Mouse (Mus musculus) liver, embryonic 15.5 days (tissue): ENCODE measurements at regions not wholly inside any gene's neighbourhood (a gene's known extent, or its start where the extent isn't known, plus 50 kb on each side); places are given as distances from the start of the nearest gene placed in this dataset.

Experiments
- ATAC-seq: fragments of 200-750 bp; cut with Nextera tagmentation; 2 replicates; pipeline ENCODE4 v1.8.0; 2017; ENCODE audit warnings: moderate number of reproducible peaks, mild to moderate bottlenecking, moderate library complexity; ENCODE audit not compliant: insufficient read depth
- H3K27ac ChIP-seq: fragments of 300-500 bp; sonication (generic); replicated peaks from 2 replicates; pipeline ENCODE4 v1.5.1; 2015; ENCODE audit warnings: mild to moderate bottlenecking, inconsistent platforms
- H3K27me3 ChIP-seq: fragments of 300-500 bp; sonication (generic); 2 replicates; pipeline ENCODE4 v1.6.1; 2015; ENCODE audit warnings: mild to moderate bottlenecking, inconsistent platforms
- H3K36me3 ChIP-seq: fragments of 300-500 bp; sonication (generic); replicated peaks from 2 replicates; pipeline ENCODE4 v1.6.1; 2015; ENCODE audit warnings: moderate library complexity, mild to moderate bottlenecking, inconsistent platforms
- H3K4me1 ChIP-seq: fragments of 300-500 bp; sonication (generic); replicated peaks from 2 replicates; pipeline ENCODE4 v1.6.1; 2015; ENCODE audit warnings: inconsistent platforms
- H3K4me2 ChIP-seq: fragments of 300-500 bp; sonication (generic); 2 replicates; pipeline ENCODE4 v1.6.1; 2015; ENCODE audit warnings: moderate library complexity, mild to moderate bottlenecking, inconsistent platforms
- H3K4me3 ChIP-seq: fragments of 300-500 bp; sonication (generic); replicated peaks from 2 replicates; pipeline ENCODE4 v1.5.1; 2015; ENCODE audit warnings: mild to moderate bottlenecking, inconsistent platforms
- H3K9ac ChIP-seq: fragments of 300-500 bp; sonication (generic); 2 replicates; pipeline ENCODE4 v1.6.1; 2015; ENCODE audit warnings: moderate library complexity, mild to moderate bottlenecking, inconsistent platforms
- H3K9me3 ChIP-seq: fragments of 300-500 bp; sonication (generic); replicated peaks from 2 replicates; pipeline ENCODE4 v1.6.1; 2016; ENCODE audit warnings: inconsistent platforms
- WGBS: fragments of 180-500 bp; shearing (Covaris S2); methylation state at CpG from one replicate; pipeline ENCODE4 v1.1.7; 2015; ENCODE audit warnings: mixed read lengths; ENCODE audit not compliant: insufficient replicate concordance; 5-methylcytosine and 5-hydroxymethylcytosine counted together

DNA sequence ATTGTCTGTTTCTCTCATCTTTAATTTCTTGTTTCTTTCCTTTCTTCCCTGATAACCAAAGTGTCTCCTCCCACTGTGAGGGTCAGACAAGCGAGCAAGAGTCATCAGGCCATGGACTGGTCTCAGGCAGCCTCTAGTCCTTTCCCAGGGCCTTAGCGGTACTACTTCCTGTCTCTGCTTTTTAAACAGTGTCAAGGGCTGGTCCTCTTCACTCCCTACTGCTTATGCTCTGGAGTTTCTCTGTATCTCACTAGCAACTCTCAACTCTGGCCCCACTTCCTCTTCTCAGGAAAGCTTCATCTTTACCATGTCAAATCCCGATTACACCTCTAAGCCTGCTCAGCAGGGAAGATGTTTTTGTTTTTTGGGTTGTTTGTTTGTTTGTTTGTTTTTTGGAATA is 124.1 kb downstream of the Pten start:
- WGBS = 34% methylated on average over 3 of the region's 3 CpGs
- Histone ChIP-seq H3K36me3 (no peaks in the 10 kb centered on the region), H3K9me3 (no peaks in the 10 kb centered on the region), H3K4me3 (no peak overlapping the region), H3K4me1 (no peaks in the 10 kb centered on the region), H3K9ac (no peak overlapping the region), H3K27me3 (no peaks in the 10 kb centered on the region), H3K4me2 (no peak overlapping the region), H3K27ac (no peak overlapping the region)
- ATAC-seq = no peak

GRCm38 (mm10) chr19:32884279-32884678 is 127.0 kb downstream of the Pten start:
- Histone ChIP-seq H3K4me3 (no peak overlapping the region), H3K27ac (no peak overlapping the region), H3K9me3 (no peaks in the 10 kb centered on the region), H3K36me3 (no peaks in the 10 kb centered on the region), H3K9ac (no peak overlapping the region), H3K4me2 (no peak overlapping the region), H3K4me1 (no peaks in the 10 kb centered on the region), H3K27me3 (no peaks in the 10 kb centered on the region)
- 59% methylated on average over 3 of the region's 3 CpGs for WGBS
- ATAC-seq = no peak

- no peak overlapping the region for H3K4me2 ChIP-seq
- H3K9ac ChIP-seq = no peak overlapping the region
- no peaks in the 10 kb centered on the region for H3K36me3 ChIP-seq
- H3K27me3 ChIP-seq = no peaks in the 10 kb centered on the region
- H3K4me3 ChIP-seq = no peak overlapping the region
- H3K27ac ChIP-seq = no peak overlapping the region
- ATAC-seq = no peak
- no peaks in the 10 kb centered on the region for H3K4me1 ChIP-seq
- WGBS = 63% methylated on average over 12 of the region's 12 CpGs
- no peaks in the 10 kb centered on the region for H3K9me3 ChIP-seq
Observed at GRCm38 (mm10) chr19:32885481-32886131, 128.3 kb downstream of the Pten start.

DNA sequence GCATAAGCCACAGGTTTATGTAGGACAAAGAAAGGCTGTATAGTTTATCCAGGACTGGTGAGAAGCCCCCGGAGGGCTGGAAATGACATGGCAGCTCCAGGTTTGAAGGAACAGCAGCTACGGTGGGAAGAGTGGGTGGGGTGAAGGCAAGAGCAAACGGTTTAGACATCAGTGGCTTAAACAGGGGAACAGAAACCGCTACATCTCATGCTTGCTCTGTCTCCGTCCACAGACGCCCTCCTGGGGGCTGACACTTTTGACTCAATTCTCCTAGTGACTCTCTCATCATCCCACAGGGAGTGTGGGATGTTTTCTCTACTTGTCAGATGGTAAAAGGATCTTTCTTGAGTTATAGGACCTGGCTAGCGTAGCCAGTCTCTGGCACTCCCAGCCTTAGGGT is 129.9 kb downstream of the Pten start:
- no peak for ATAC-seq
- no peaks in the 10 kb centered on the region for H3K27me3 ChIP-seq
- no peak overlapping the region for H3K9ac ChIP-seq
- no peak overlapping the region for H3K27ac ChIP-seq
- no peak overlapping the region for H3K4me2 ChIP-seq
- 56% methylated on average over 7 of the region's 7 CpGs for WGBS
- no peaks in the 10 kb centered on the region for H3K9me3 ChIP-seq
- no peaks in the 10 kb centered on the region for H3K4me1 ChIP-seq
- no peaks in the 10 kb centered on the region for H3K36me3 ChIP-seq
- H3K4me3 ChIP-seq = no peak overlapping the region

DNA sequence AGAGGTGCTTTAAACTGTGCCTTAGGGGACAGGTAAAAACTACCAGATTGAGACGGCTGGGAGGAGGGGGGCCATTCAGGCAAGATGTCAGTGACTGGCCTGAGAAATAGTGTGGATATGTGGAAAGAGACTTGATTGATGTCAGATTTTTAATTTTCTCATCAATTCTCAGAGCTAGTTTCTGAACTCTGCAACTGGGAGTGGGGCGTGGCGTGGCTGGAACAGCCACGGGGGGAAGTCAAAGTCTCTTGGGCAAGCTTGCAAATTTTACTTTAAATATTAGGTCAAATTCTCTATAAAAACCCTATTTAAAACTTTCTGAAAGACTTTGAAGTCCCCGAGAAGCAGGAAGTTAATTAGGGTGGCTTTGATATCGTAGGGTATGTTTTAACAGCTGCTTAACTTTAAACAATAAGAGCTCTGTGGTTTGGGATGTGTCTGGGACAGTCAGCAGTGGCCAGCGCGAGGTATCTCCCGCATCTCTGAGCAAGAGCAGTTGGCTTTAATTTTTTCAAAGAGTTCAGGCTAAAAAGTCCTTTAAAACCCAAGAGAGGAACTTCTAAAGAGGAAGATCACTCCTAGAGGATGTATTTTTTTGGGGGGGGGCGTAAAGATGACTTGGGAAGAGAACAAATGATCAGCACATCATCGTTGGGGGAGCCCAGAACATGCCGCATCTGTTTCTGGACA is 131.5 kb downstream of the Pten start:
- WGBS = 59% methylated on average over 12 of the region's 12 CpGs
- no peak overlapping the region for H3K4me2 ChIP-seq

DNA sequence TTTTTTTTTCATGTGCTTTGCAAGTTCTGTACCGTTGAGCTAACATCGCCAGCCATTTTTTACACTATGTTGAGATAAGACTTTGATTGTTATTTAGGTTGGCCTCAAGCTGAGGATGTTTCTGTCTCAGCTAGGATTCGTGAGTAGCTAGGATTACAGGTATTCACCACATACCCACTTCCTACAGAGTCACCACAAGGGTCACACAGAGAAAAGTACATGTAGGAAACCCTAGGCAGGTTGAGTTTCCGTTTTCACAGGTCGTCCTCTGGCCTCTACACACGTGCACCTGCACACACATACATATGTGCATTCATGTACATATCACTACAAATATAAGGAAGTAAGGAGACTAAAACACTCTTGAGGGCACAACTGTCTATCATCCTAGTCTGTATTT is 133.5 kb downstream of the Pten start:
- H3K36me3 ChIP-seq = no peaks in the 10 kb centered on the region
- H3K4me3 ChIP-seq = no peak overlapping the region
- no peak overlapping the region for H3K4me2 ChIP-seq
- no peak for ATAC-seq
- H3K9me3 ChIP-seq = no peaks in the 10 kb centered on the region
- WGBS = 64% methylated on average over 6 of the region's 6 CpGs
- H3K27ac ChIP-seq = no peak overlapping the region
- no peaks in the 10 kb centered on the region for H3K27me3 ChIP-seq
- H3K4me1 ChIP-seq = no peaks in the 10 kb centered on the region
- no peak overlapping the region for H3K9ac ChIP-seq

More for the DNA sequence above, 131.5 kb downstream of the Pten start:
- Histone ChIP-seq H3K27ac (no peak overlapping the region), H3K36me3 (no peaks in the 10 kb centered on the region), H3K4me1 (no peaks in the 10 kb centered on the region), H3K9me3 (no peaks in the 10 kb centered on the region), H3K9ac (no peak overlapping the region), H3K27me3 (no peaks in the 10 kb centered on the region), H3K4me3 (no peak overlapping the region)
- ATAC-seq = no peak

DNA sequence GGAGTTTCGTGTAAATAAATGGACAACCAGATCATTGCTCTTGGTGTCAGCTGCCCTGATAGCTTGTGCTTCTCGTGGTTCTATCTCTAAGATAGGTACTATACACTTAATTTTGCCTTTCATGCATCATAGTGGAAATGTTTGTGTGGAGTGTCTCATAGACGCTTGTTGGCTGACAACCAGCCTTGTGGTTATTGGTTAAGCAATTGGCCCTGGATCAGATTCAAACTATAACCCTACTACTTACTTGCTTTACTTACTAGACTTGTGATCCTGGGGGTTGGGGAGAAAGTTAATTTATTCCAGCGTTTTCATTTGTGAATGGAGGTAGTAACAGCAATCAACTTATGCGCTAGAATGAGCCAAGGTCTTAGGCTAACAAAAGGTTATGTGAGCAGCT is 135.2 kb downstream of the Pten start:
- no peak overlapping the region for H3K9ac ChIP-seq
- H3K4me1 ChIP-seq = no peaks in the 10 kb centered on the region
- H3K9me3 ChIP-seq = no peaks in the 10 kb centered on the region
- no peak overlapping the region for H3K27ac ChIP-seq
- H3K36me3 ChIP-seq = no peaks in the 10 kb centered on the region
- no peak overlapping the region for H3K4me3 ChIP-seq
- no peaks in the 10 kb centered on the region for H3K27me3 ChIP-seq
- H3K4me2 ChIP-seq = no peak overlapping the region
- no peak for ATAC-seq
- WGBS = 57% methylated on average over 5 of the region's 5 CpGs

DNA sequence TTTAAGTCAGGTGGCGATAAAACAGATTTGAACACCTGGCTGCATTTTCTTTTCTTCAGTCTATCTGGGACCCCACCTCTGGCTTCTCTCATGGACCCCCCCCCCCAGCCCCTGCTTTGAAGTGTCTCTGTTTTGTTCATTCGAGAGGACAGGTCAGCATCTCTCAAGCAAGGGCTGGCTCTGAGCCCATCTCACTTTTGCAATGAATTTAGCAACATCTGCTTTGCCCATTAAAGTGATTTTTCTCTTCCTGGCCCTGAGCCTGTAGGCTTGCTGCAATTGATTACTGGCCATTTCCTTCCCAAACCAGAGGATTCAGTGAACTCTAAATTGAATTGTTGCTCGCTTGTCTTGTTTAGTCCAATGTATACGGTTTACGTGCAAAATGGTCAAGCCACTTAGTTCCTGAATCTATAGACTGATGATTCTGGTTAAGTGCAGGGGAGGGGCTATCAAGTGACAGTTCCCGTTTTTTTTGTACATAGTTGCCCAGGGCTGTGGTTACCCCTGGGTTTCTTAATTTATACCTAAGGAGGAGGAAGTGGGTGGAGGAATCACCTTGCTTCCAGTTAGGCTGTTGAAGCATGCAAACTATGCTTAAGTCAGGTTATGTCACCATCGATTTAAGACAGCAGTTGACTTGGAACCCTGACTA is 146.3 kb downstream of the Pten start:
- Histone ChIP-seq H3K27ac (no peak overlapping the region), H3K27me3 (no peaks in the 10 kb centered on the region), H3K4me2 (no peak overlapping the region), H3K9me3 (no peaks in the 10 kb centered on the region), H3K4me3 (no peak overlapping the region), H3K9ac (no peak overlapping the region), H3K4me1 (peaks cover 21% of the 10 kb centered on the region), H3K36me3 (no peaks in the 10 kb centered on the region)
- WGBS = 18% methylated on average over 7 of the region's 7 CpGs
- ATAC-seq = no peak

DNA sequence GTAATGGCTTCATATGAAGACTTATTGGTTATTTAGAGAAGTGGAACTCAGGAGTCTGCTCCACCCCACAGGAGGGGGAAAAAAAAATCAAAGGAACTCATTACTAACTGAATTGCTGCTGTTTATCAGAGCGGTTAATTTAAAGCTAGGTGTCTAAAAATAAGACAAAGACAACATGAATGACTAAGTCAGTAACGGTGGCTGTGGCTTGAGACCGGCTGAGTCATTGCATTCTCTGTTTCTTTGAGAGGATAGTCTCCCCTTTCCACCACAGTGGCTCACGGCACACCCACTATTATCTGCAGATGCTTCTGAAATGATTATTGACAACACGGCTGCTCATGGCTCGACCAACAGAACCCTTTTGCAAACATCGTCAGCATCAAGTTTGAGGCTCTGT is 147.2 kb downstream of the Pten start:
- 8% methylated on average over 7 of the region's 7 CpGs for WGBS
- peaks cover 21% of the 10 kb centered on the region for H3K4me1 ChIP-seq
- H3K36me3 ChIP-seq = no peaks in the 10 kb centered on the region
- H3K27ac ChIP-seq = no peak overlapping the region
- no peak for ATAC-seq
- H3K9ac ChIP-seq = no peak overlapping the region
- H3K27me3 ChIP-seq = no peaks in the 10 kb centered on the region
- no peak overlapping the region for H3K4me3 ChIP-seq
- H3K9me3 ChIP-seq = no peaks in the 10 kb centered on the region
- H3K4me2 ChIP-seq = peak overlapping the region; percentile 25

- ATAC-seq = no peak
- H3K27me3 ChIP-seq = no peaks in the 10 kb centered on the region
- 5% methylated on average over 8 of the region's 8 CpGs for whole genome bisulfite sequencing
- peaks cover 21% of the 10 kb centered on the region for H3K4me1 ChIP-seq
- peak overlapping the region; percentile 41; the same call in 1 of the 2 replicates for H3K27ac ChIP-seq
- no peaks in the 10 kb centered on the region for H3K36me3 ChIP-seq
- no peaks in the 10 kb centered on the region for H3K9me3 ChIP-seq
- H3K9ac ChIP-seq = no peak overlapping the region
- no peak overlapping the region for H3K4me3 ChIP-seq
- peak overlapping the region; percentile 38 for H3K4me2 ChIP-seq
Observed at GRCm38 (mm10) chr19:32905901-32906431, 148.7 kb downstream of the Pten start.

- WGBS = 24% methylated on average over 5 of the region's 5 CpGs
- H3K9ac ChIP-seq = no peak overlapping the region
- H3K36me3 ChIP-seq = no peaks in the 10 kb centered on the region
- peaks cover 20% of the 10 kb centered on the region for H3K4me1 ChIP-seq
- H3K27ac ChIP-seq = no peak overlapping the region
- no peak overlapping the region; the same call in 1 of the 2 replicates for H3K4me2 ChIP-seq
- H3K4me3 ChIP-seq = no peak overlapping the region
- no peak for ATAC-seq
- no peaks in the 10 kb centered on the region for H3K9me3 ChIP-seq
- H3K27me3 ChIP-seq = no peaks in the 10 kb centered on the region
Observed at GRCm38 (mm10) chr19:32906820-32907219, 149.5 kb downstream of the Pten start.
